7 mouse cellular contexts compared by ENCODE assay signal in genomic region chr1:165845366-165845765, GRCm38 (mm10). TPM values are rescaled to one million over a fixed set of nuclear protein-coding genes. Genes with fewer than 3 reads are reported as not detected.
DNase-seq lines count a peak whose midpoint lies in the region; ATAC-seq and TF ChIP-seq lines count a peak whose summit lies in the region.

No protein-coding gene starts in this region.

- H3K4me3 ChIP-seq in G1E (ENCODE audit: low read depth, low read length): peak overlapping the region; percentile 73
- peak overlapping the region; percentile 51 for H3K4me3 ChIP-seq in forebrain, embryonic 15.5 days
- H3K4me3 ChIP-seq in limb, embryonic 12.5 days (replicated peaks): peak overlapping the region; percentile 53
- H3K4me3 ChIP-seq in midbrain, embryonic 14.5 days (replicated peaks; ENCODE audit: low read depth, low read length): peak overlapping the region; percentile 41

- WGBS in forebrain, embryonic 15.5 days: 8% methylated on average over 14 of the region's 14 CpGs
- 5% methylated on average over 14 of the region's 14 CpGs for WGBS in limb, embryonic 12.5 days
- WGBS in midbrain, embryonic 14.5 days: 9% methylated on average over 14 of the region's 14 CpGs

- H3K4me2 ChIP-seq in forebrain, embryonic 15.5 days (replicated peaks): peak overlapping the region; percentile 99
- peak overlapping the region; percentile 100 for H3K4me2 ChIP-seq in limb, embryonic 12.5 days
- H3K4me2 ChIP-seq in midbrain, embryonic 14.5 days (ENCODE audit: low read length): peak overlapping the region; percentile 99

- no peaks in the 10 kb centered on the region for H3K27me3 ChIP-seq in G1E (ENCODE audit: insufficient read depth, low read length)
- H3K27me3 ChIP-seq in forebrain, embryonic 15.5 days: peaks cover 20% of the 10 kb centered on the region; the same call in 1 of the 2 replicates
- H3K27me3 ChIP-seq in limb, embryonic 12.5 days: peaks cover 72% of the 10 kb centered on the region
- peaks cover 23% of the 10 kb centered on the region; the same call in 1 of the 2 replicates for H3K27me3 ChIP-seq in midbrain, embryonic 14.5 days (ENCODE audit: control insufficient read depth, insufficient read depth, low read length)

- peaks cover 23% of the 10 kb centered on the region for H3K36me3 ChIP-seq in G1E (replicated peaks)
- no peaks in the 10 kb centered on the region for H3K36me3 ChIP-seq in forebrain, embryonic 15.5 days
- H3K36me3 ChIP-seq in limb, embryonic 12.5 days: no peaks in the 10 kb centered on the region
- H3K36me3 ChIP-seq in midbrain, embryonic 14.5 days (ENCODE audit: control insufficient read depth, insufficient read depth, low read length): no peaks in the 10 kb centered on the region

- H3K4me1 ChIP-seq in G1E (ENCODE audit: insufficient read depth, low read depth, low read length): peaks cover 85% of the 10 kb centered on the region
- H3K4me1 ChIP-seq in forebrain, embryonic 15.5 days: peaks cover 34% of the 10 kb centered on the region
- H3K4me1 ChIP-seq in limb, embryonic 12.5 days (replicated peaks): peaks cover 53% of the 10 kb centered on the region
- H3K4me1 ChIP-seq in midbrain, embryonic 14.5 days (ENCODE audit: control insufficient read depth, insufficient read depth, low read length): peaks cover 23% of the 10 kb centered on the region

- H3K9ac ChIP-seq in forebrain, embryonic 15.5 days (replicated peaks): peak overlapping the region; percentile 52
- peak overlapping the region; percentile 65; the same call in 1 of the 2 replicates for H3K9ac ChIP-seq in limb, embryonic 12.5 days (replicated peaks)
- peak overlapping the region; percentile 52 for H3K9ac ChIP-seq in midbrain, embryonic 14.5 days (replicated peaks; ENCODE audit: low read length)

- TF ChIP-seq CTCF in G1E (IDR thresholded peaks at IDR 0.05; ENCODE audit: low read depth, low read length): no peak

- no peak overlapping the region for H3K27ac ChIP-seq in forebrain, embryonic 15.5 days (replicated peaks)
- no peak overlapping the region for H3K27ac ChIP-seq in limb, embryonic 12.5 days
- H3K27ac ChIP-seq in midbrain, embryonic 14.5 days (replicated peaks; ENCODE audit: low read depth, low read length): no peak overlapping the region

- peak; percentile 57 for DNase-seq in G1E (ENCODE audit: low spot score)
- no peak for DNase-seq in midbrain, embryonic 14.5 days
- DNase-seq in thymus, postnatal 25 days: peak; percentile 85
- no peak for DNase-seq in gastrocnemius, adult 8-10 months (ENCODE audit: low spot score in 2 of 2)

- H3K9me3 ChIP-seq in G1E (replicated peaks): no peaks in the 10 kb centered on the region
- H3K9me3 ChIP-seq in forebrain, embryonic 15.5 days: no peaks in the 10 kb centered on the region
- no peaks in the 10 kb centered on the region for H3K9me3 ChIP-seq in limb, embryonic 12.5 days
- H3K9me3 ChIP-seq in midbrain, embryonic 14.5 days (ENCODE audit: control insufficient read depth, low read length): no peaks in the 10 kb centered on the region

- ATAC-seq in CD4-positive, CD25-positive, alpha-beta regulatory T cell, adult 4 months: peak; percentile 5
- peak; percentile 5; the same call in 1 of the 2 replicates for ATAC-seq in G1E (ENCODE audit: extremely low read depth, insufficient number of reproducible peaks, low FRiP score, poor library complexity, severe bottlenecking)
- peak; percentile 14; the same call in 1 of the 2 replicates for ATAC-seq in forebrain, embryonic 15.5 days (replicated peaks)
- no peak for ATAC-seq in limb, embryonic 12.5 days (ENCODE audit: insufficient number of reproducible peaks, insufficient read depth, low FRiP score, low TSS enrichment, low read depth)
- ATAC-seq in midbrain, embryonic 14.5 days (ENCODE audit: low FRiP score, low TSS enrichment): no peak

RNA-seq across cellular contexts. Expression of gene Cd247, which starts 56.9 kb away (rescaled TPM):
- 100 to 1,000 TPM; 443 to 540 TPM for polyA plus RNA-seq in CD4-positive, CD25-positive, alpha-beta regulatory T cell, adult 4 months (2017; shearing (Covaris generic))
- total RNA-seq in G1E (2014; fragmentation: Nextera tagmentation) (1.1 and 3.3 TPM in 2 replicates), G1E (2017) (1.0 and 1.4 TPM in 2 replicates)
- 0.96 and 1.6 TPM in 2 replicates for polyA plus RNA-seq in G1E (2012)
- polyA plus RNA-seq in forebrain, embryonic 15.5 days (2015; fragmentation: Nextera tagmentation; extraction: Ambion mirVana): 1.5 and 1.6 TPM in 2 replicates
- 1.4 and 1.6 TPM in 2 replicates for polyA plus RNA-seq in limb, embryonic 12.5 days (2016; fragmentation: Nextera tagmentation; extraction: Ambion mirVana)
- polyA plus RNA-seq in midbrain, embryonic 14.5 days (2014; fragmentation: Nextera tagmentation; extraction: Ambion mirVana): 1.5 and 2.1 TPM in 2 replicates
- total RNA-seq in gastrocnemius, adult 8-10 months (2022): 1 to 10 TPM in 1 of 4 experiments, under 1 TPM in 3; 0.24 to 1.0 (median 0.68) TPM

Comparison
In these comparisons a context has a peak if more than half of its experiments do, and no peak if none do; other contexts are left out.
1. ATAC-seq: peak in CD4-positive, CD25-positive, alpha-beta regulatory T cell, adult 4 months (single experiment), G1E (single experiment) and forebrain, embryonic 15.5 days (single experiment); none in limb, embryonic 12.5 days (single experiment) and midbrain, embryonic 14.5 days (single experiment).
2. DNase-seq: peak in G1E (single experiment) and thymus, postnatal 25 days (single experiment); none in midbrain, embryonic 14.5 days (single experiment) and gastrocnemius, adult 8-10 months (0 of 2).
3. RNA of gene Cd247, which starts 56.9 kb away (polyA plus RNA-seq): 443 to 540 TPM in CD4-positive, CD25-positive, alpha-beta regulatory T cell, adult 4 months; 1.5 to 2.1 TPM in midbrain, embryonic 14.5 days, 1.5 to 1.6 TPM in forebrain, embryonic 15.5 days, 1.4 to 1.6 TPM in limb, embryonic 12.5 days and 0.96 to 1.6 TPM in G1E; every median in the first group is over 100 times any median in the second.
4. Peak in every context shown above with its lines, with median percentiles within 50 percentile points of each other: H3K4me3 ChIP-seq, H3K4me2 ChIP-seq and H3K9ac ChIP-seq.